Mouse (Mus musculus) CH12.LX (cell line): ENCODE measurements around the gene Ppp6r1. TPM values are rescaled to one million over a fixed set of nuclear protein-coding genes. Genes with fewer than 3 reads are reported as not detected.

Source experiments
- DNase-seq: peaks from one replicate; pipeline ENCODE4 v3.0.0-alpha.2; 2013; ENCODE audit errors: extremely low read depth
- H3K27ac ChIP-seq: 2 replicates; pipeline ENCODE4 v1.5.1; 2012; ENCODE audit warnings: low read depth, mild to moderate bottlenecking, control low read depth, moderate library complexity; ENCODE audit not compliant: insufficient read depth
- H3K27me3 ChIP-seq: replicated peaks from 2 replicates; pipeline ENCODE3; 2012; ENCODE audit warnings: inconsistent platforms
- H3K36me3 ChIP-seq, 2 experiments: replicated peaks in 1 of 2; 2 replicates each; pipeline versions ENCODE3 to v1.6.1; 2012; ENCODE audit warnings: inconsistent platforms in 1 of 2, low read length in 1 of 2, mild to moderate bottlenecking in 1 of 2, mixed read lengths in 1 of 2, moderate library complexity in 1 of 2; ENCODE audit not compliant: control insufficient read depth in 1 of 2, insufficient read depth in 1 of 2
- H3K4me1 ChIP-seq, 2 experiments: 2 replicates each; pipeline ENCODE4 v1.6.1; 2012; ENCODE audit warnings: inconsistent platforms in 1 of 2, moderate library complexity in 1 of 2; ENCODE audit not compliant: insufficient read depth in 2 of 2, control insufficient read depth in 1 of 2
- H3K4me2 ChIP-seq: 2 replicates; pipeline ENCODE4 v1.6.1; 2012; ENCODE audit warnings: low read depth, mild to moderate bottlenecking, control low read depth; ENCODE audit not compliant: poor library complexity, insufficient read depth, severe bottlenecking
- H3K4me3 ChIP-seq, 3 experiments: fragments of 150-350 bp in 1 of 3; sonication (generic) in 1 of 3; replicated peaks in 1 of 3; 2 replicates each; pipeline versions ENCODE3 to v1.5.1; 2011 to 2012; ENCODE audit warnings: low read depth in 2 of 3, low read length in 2 of 3, mild to moderate bottlenecking in 2 of 3, moderate library complexity in 2 of 3, control low read depth in 1 of 3, improper control_type of control experiment in 1 of 3, inconsistent platforms in 1 of 3, mixed read lengths in 1 of 3; ENCODE audit not compliant: poor library complexity in 1 of 3
- H3K79me2 ChIP-seq: replicated peaks from 2 replicates; pipeline ENCODE4 v1.6.1; 2012; ENCODE audit warnings: mild to moderate bottlenecking, moderate library complexity; ENCODE audit not compliant: control insufficient read depth, poor library complexity, insufficient read depth, severe bottlenecking; ENCODE audit errors: extremely low read depth
- H3K9ac ChIP-seq: 2 replicates; pipeline ENCODE4 v1.6.1; 2012; ENCODE audit warnings: low read depth, mild to moderate bottlenecking, control low read depth, moderate library complexity; ENCODE audit not compliant: insufficient read depth
- H3K9me3 ChIP-seq: replicated peaks from 2 replicates; pipeline ENCODE3; 2012; ENCODE audit warnings: low read length, inconsistent platforms, mixed read lengths
- CHD2 ChIP-seq: IDR thresholded peaks from 2 replicates; pipeline ENCODE4 v1.6.1; 2011; ENCODE audit warnings: low read length, improper control_type of control experiment
- E2F4 ChIP-seq: IDR thresholded peaks from 2 replicates; pipeline ENCODE4 v1.6.1; 2011; ENCODE audit warnings: low read depth, low read length, improper control_type of control experiment; ENCODE audit not compliant: insufficient replicate concordance
- ETS1 ChIP-seq: conservative IDR thresholded peaks from 2 replicates; pipeline ENCODE4 v1.6.1; 2012; ENCODE audit warnings: low read depth, mild to moderate bottlenecking, inconsistent platforms, low read length, improper control_type of control experiment, moderate library complexity
- IRF4 ChIP-seq: IDR thresholded peaks from 2 replicates; pipeline ENCODE4 v1.6.1; 2014; ENCODE audit warnings: low read depth, mild to moderate bottlenecking, inconsistent platforms, low read length, improper control_type of control experiment
- KAT2A ChIP-seq: IDR thresholded peaks from 2 replicates; pipeline ENCODE4 v1.6.1; 2012; ENCODE audit warnings: low read length, improper control_type of control experiment, inconsistent platforms; ENCODE audit not compliant: insufficient replicate concordance
- MAFK ChIP-seq: IDR thresholded peaks from 2 replicates; pipeline ENCODE4 v1.6.1; 2011; ENCODE audit warnings: low read length, improper control_type of control experiment; ENCODE audit not compliant: insufficient replicate concordance
- MAX ChIP-seq: IDR thresholded peaks from 2 replicates; pipeline ENCODE4 v1.6.1; 2011; ENCODE audit warnings: low read length, improper control_type of control experiment
- MAZ ChIP-seq: IDR thresholded peaks from 2 replicates; pipeline ENCODE4 v1.6.1; 2012; ENCODE audit warnings: low read depth, mild to moderate bottlenecking, inconsistent platforms, low read length, improper control_type of control experiment, moderate library complexity
- MEF2A ChIP-seq: IDR thresholded peaks from 2 replicates; pipeline ENCODE4 v1.6.1; 2014; ENCODE audit warnings: low read depth, mild to moderate bottlenecking, inconsistent platforms, low read length, improper control_type of control experiment, borderline replicate concordance
- NELFE ChIP-seq: IDR thresholded peaks from 2 replicates; pipeline ENCODE4 v1.6.1; 2011; ENCODE audit warnings: low read depth, low read length, improper control_type of control experiment
- PAX5 ChIP-seq: IDR thresholded peaks from 2 replicates; pipeline ENCODE4 v1.6.1; 2012; ENCODE audit warnings: low read length, inconsistent platforms, mixed read lengths
- RCOR1 ChIP-seq: conservative IDR thresholded peaks from 2 replicates; pipeline ENCODE4 v1.6.1; 2012; ENCODE audit warnings: low read depth, mild to moderate bottlenecking, inconsistent platforms, low read length, improper control_type of control experiment
- UBTF ChIP-seq: IDR thresholded peaks from 2 replicates; pipeline ENCODE4 v1.6.1; 2012; ENCODE audit warnings: low read depth, mild to moderate bottlenecking, inconsistent platforms, low read length, improper control_type of control experiment, moderate library complexity
- USF1 ChIP-seq: IDR thresholded peaks from 2 replicates; pipeline ENCODE4 v1.6.1; 2014; ENCODE audit warnings: low read depth, mild to moderate bottlenecking, inconsistent platforms, low read length, improper control_type of control experiment
- USF2 ChIP-seq: conservative IDR thresholded peaks from 2 replicates; pipeline ENCODE4 v1.6.1; 2011; ENCODE audit warnings: low read depth, low read length, improper control_type of control experiment
- ZC3H11A ChIP-seq: IDR thresholded peaks from 2 replicates; pipeline ENCODE4 v1.6.1; 2012; ENCODE audit warnings: low read depth, mild to moderate bottlenecking, inconsistent platforms, low read length, improper control_type of control experiment
- ZKSCAN1 ChIP-seq: IDR thresholded peaks from 2 replicates; pipeline ENCODE4 v1.6.1; 2012; ENCODE audit warnings: low read depth, inconsistent platforms, low read length, improper control_type of control experiment, borderline replicate concordance
- ZMIZ1 ChIP-seq: IDR thresholded peaks from 2 replicates; pipeline ENCODE4 v1.6.1; 2012; ENCODE audit warnings: low read depth, mild to moderate bottlenecking, inconsistent platforms, low read length, improper control_type of control experiment
- dilution Hi-C: fragments of 300-500 bp; cut with MboI; formaldehyde crosslinking; loops from 2 replicates; pipeline ENCODE4 v1.14.3; 2020; ENCODE audit warnings: low sequenced_read_pairs; ENCODE audit not compliant: extremely low pct_unique_long_range_greater_than_20kb, extremely low pct_ligation_motif_present
- in situ Hi-C: fragments of 300-500 bp; cut with MboI; formaldehyde crosslinking; loops from 3 replicates; pipeline ENCODE4 v1.14.3; 2019; ENCODE audit warnings: low sequenced_read_pairs, low pct_ligation_motif_present, low pct_unique_long_range_greater_than_20kb, mixed read lengths
- polyA plus RNA-seq: library from polyadenylated mRNA; unstranded; fragments of >175 nt; gene quantifications from 2 replicates; pipeline ENCODE4 v1.2.1, GENCODE M21; 2012; ENCODE audit warnings: low read depth; ENCODE audit not compliant: insufficient read length
- total RNA-seq, 2 experiments: library from RNA; depleted of rRNA; stranded (reverse); fragments of 300-350 nt in 1 of 2; fragments of >200 nt in 1 of 2; gene quantifications; 2 replicates each; pipeline ENCODE4 v1.2.3; 2012 to 2014

Ppp6r1 gene
- total and polyA plus RNA-seq, 3 experiments, result 59.2 to 118 (median 85.6) TPM

GRCm38 (mm10) chr7:4630198-4630597 is 28.6 kb downstream of the Ppp6r1 start:
- Histone ChIP-seq H3K4me1 (no peaks in the 10 kb centered on the region), H3K4me3 (no peak overlapping the region), H3K27me3 (no peaks in the 10 kb centered on the region), H3K79me2 (no peaks in the 10 kb centered on the region), H3K4me2 (no peak overlapping the region), H3K36me3 (peaks cover 63 to 85% of the 10 kb centered on the region in 2 experiments), H3K27ac (no peak overlapping the region), H3K9ac (no peak overlapping the region), H3K9me3 (no peaks in the 10 kb centered on the region)
- no peak for TF ChIP-seq MAZ
- TF ChIP-seq MAX, result no peak
- no peak for TF ChIP-seq MEF2A
- no peak for TF ChIP-seq ZKSCAN1
- TF ChIP-seq ZC3H11A, result no peak
- no peak for TF ChIP-seq USF2
- no peak for TF ChIP-seq UBTF
- dilution Hi-C loops, result no loop called here
- DNase-seq, result no peak
- in situ Hi-C loops, result no loop called here

- no peak for TF ChIP-seq KAT2A
- TF ChIP-seq MAFK, result no peak
- no peak for TF ChIP-seq ETS1
- no peak for TF ChIP-seq PAX5
- no peak for TF ChIP-seq E2F4
- TF ChIP-seq IRF4, result no peak
- TF ChIP-seq RCOR1, result no peak
- no peak for TF ChIP-seq USF1
- TF ChIP-seq CHD2, result no peak
- no peak for TF ChIP-seq ZMIZ1
- TF ChIP-seq NELFE, result no peak
- DNase-seq, result no peak
- no peaks in the 10 kb centered on the region for H3K79me2 ChIP-seq
- no peak overlapping the region for H3K9ac ChIP-seq
- peaks cover 59 to 83% of the 10 kb centered on the region in 2 experiments for H3K36me3 ChIP-seq
- no peak overlapping the region for H3K4me3 ChIP-seq
- dilution Hi-C loops, result no loop called here
- H3K9me3 ChIP-seq, result no peaks in the 10 kb centered on the region
- no peaks in the 10 kb centered on the region for H3K4me1 ChIP-seq
- H3K27ac ChIP-seq, result no peak overlapping the region
- in situ Hi-C loops, result loop anchor here (10.0 kb wide), 2 partner anchors 65 to 155 kb away; partner anchors contain the start of genes Il11, Tmem190 and Tmem238
- H3K27me3 ChIP-seq, result no peaks in the 10 kb centered on the region
- H3K4me2 ChIP-seq, result no peak overlapping the region
These were observed 29.2 kb downstream of the Ppp6r1 start for GRCm38 (mm10) chr7:4629586-4629985.
